Mouse (Mus musculus): Measurements from ENCODE around the gene Kcne2. TPM values are rescaled to one million over a fixed set of nuclear protein-coding genes. Genes with fewer than 3 reads are reported as not detected.
A peak's percentile ranks its signal among the peaks of the same experiment; 100 is the strongest.

Gene Kcne2
- polyA plus RNA-seq, 1 experiment from 2014 or later: 0.20 TPM

DNA sequence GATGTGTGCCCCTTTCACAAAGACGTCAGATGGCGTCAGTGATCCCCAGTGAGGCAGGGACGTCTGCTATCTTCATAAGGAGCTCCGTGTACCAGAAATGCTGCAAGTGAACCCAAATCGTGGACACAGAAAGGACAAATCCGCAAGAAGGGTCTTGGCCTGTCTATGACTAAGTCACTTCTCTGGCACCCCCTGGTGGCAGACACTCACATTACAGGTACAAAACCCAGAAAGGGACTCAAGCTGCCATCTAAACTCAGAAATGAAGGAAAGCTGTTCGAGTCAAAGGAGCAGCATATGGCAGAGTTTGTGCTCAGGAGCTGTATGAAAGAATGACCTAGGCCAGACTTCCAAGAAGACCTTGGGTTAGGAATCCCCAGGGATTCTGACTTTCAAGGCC lies 5.6 kb upstream of the Kcne2 start:
- H3K4me1 ChIP-seq (replicated peaks): peaks cover 15% of the 10 kb centered on the region
- no peaks in the 10 kb centered on the region for H3K9me3 ChIP-seq
- no peaks in the 10 kb centered on the region for H3K36me3 ChIP-seq
- WGBS: 11% methylated on average over 7 of the region's 7 CpGs
- H3K27ac ChIP-seq: no peak overlapping the region
- no peak for ATAC-seq (ENCODE audit: insufficient number of reproducible peaks, insufficient read depth, low FRiP score, low TSS enrichment, low read depth)
- no peak overlapping the region for H3K4me3 ChIP-seq (replicated peaks)
- no peak overlapping the region for H3K9ac ChIP-seq (replicated peaks)
- no peaks in the 10 kb centered on the region; the same call in 1 of the 2 replicates for H3K27me3 ChIP-seq
- H3K4me2 ChIP-seq: no peak overlapping the region

DNA sequence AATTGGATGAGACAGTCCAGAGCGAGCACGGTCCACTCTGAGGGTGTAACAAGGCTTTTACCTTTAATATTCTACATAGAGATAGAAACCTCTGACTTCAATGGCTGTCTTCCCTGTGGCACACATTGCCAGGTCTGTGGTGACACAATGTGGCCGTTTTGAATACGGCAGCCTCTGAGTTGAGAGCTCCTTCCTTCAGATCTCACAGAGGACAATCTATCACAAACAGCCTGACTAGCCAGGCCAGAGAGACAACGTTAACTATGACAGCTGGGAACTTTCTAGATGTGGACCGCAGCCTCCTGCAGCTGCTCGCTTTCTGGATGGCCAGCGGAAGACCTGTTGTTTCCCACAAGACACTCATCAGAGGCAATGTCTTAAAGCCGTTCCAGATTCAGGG lies 3.4 kb upstream of the Kcne2 start:
- Histone ChIP-seq H3K9ac (replicated peaks) (no peak overlapping the region), H3K4me1 (replicated peaks) (peaks cover 7% of the 10 kb centered on the region), H3K36me3 (no peaks in the 10 kb centered on the region), H3K27me3 (peaks cover 5% of the 10 kb centered on the region), H3K9me3 (no peaks in the 10 kb centered on the region), H3K27ac (no peak overlapping the region), H3K4me3 (replicated peaks) (no peak overlapping the region), H3K4me2 (no peak overlapping the region)
- WGBS: 86% methylated on average over 9 of the region's 9 CpGs
- no peak for ATAC-seq (ENCODE audit: insufficient number of reproducible peaks, insufficient read depth, low FRiP score, low TSS enrichment, low read depth)

DNA sequence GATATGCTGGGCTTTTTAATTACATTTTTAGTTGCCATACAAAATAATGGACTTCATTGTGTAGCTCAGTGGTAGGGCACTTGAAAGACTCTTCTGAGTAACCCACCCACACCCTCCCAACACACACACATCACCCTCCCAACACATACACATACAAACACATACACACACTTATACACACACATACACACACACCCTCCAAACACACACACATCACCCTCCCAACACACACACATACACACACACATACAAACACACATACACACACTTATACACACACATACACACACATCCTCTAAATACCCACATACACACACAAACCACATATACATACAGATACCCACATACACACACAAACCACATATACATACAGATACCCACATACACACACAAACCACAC lies 2.1 kb upstream of the Kcne2 start:
- no peak overlapping the region for H3K4me3 ChIP-seq (replicated peaks)
- no peaks in the 10 kb centered on the region for H3K9me3 ChIP-seq
- H3K4me1 ChIP-seq (replicated peaks): peaks cover 2% of the 10 kb centered on the region; the same call in 1 of the 2 replicates
- H3K4me2 ChIP-seq: no peak overlapping the region
- no peak for ATAC-seq (ENCODE audit: insufficient number of reproducible peaks, insufficient read depth, low FRiP score, low TSS enrichment, low read depth)
- H3K27me3 ChIP-seq: peaks cover 5% of the 10 kb centered on the region
- H3K27ac ChIP-seq: no peak overlapping the region
- no peak overlapping the region for H3K9ac ChIP-seq (replicated peaks)
- H3K36me3 ChIP-seq: no peaks in the 10 kb centered on the region

- ATAC-seq (ENCODE audit: insufficient number of reproducible peaks, insufficient read depth, low FRiP score, low TSS enrichment, low read depth): no peak
- Histone ChIP-seq H3K4me2 (no peak overlapping the region), H3K4me3 (replicated peaks) (no peak overlapping the region), H3K36me3 (no peaks in the 10 kb centered on the region), H3K27me3 (peaks cover 5% of the 10 kb centered on the region), H3K9me3 (no peaks in the 10 kb centered on the region), H3K9ac (replicated peaks) (no peak overlapping the region), H3K27ac (no peak overlapping the region), H3K4me1 (replicated peaks) (no peaks in the 10 kb centered on the region)
- WGBS: 71% methylated on average over 12 of the region's 12 CpGs
These were observed 2.2 kb downstream of the Kcne2 start for GRCm38 (mm10) chr16:92294267-92294970.

GRCm38 (mm10) chr16:92295328-92295727 lies 3.1 kb downstream of the Kcne2 start:
- Histone ChIP-seq H3K9ac (replicated peaks) (no peak overlapping the region), H3K27me3 (peaks cover 5% of the 10 kb centered on the region), H3K9me3 (no peaks in the 10 kb centered on the region), H3K4me3 (replicated peaks) (no peak overlapping the region), H3K4me1 (replicated peaks) (no peaks in the 10 kb centered on the region), H3K27ac (no peak overlapping the region), H3K4me2 (no peak overlapping the region), H3K36me3 (no peaks in the 10 kb centered on the region)
- WGBS: 85% methylated on average over 2 of the region's 2 CpGs
- no peak for ATAC-seq (ENCODE audit: insufficient number of reproducible peaks, insufficient read depth, low FRiP score, low TSS enrichment, low read depth)

GRCm38 (mm10) chr16:92300649-92301411 lies 8.6 kb downstream of the Kcne2 start, which contains the start of gene Smim11:
Gene Smim11, plus strand, starts transcription at chr16:92301286.
- Histone ChIP-seq H3K27me3 (no peaks in the 10 kb centered on the region), H3K36me3 (peaks cover 8% of the 10 kb centered on the region; the same call in 1 of the 2 replicates), H3K9me3 (no peaks in the 10 kb centered on the region), H3K4me3 (replicated peaks) (peak within 1 kb of the TSS; percentile 65), H3K9ac (replicated peaks) (peak within 1 kb of the TSS; percentile 70), H3K4me2 (peak within 1 kb of the TSS; percentile 71), H3K27ac (peak within 1 kb of the TSS; percentile 72), H3K4me1 (replicated peaks) (peaks cover 20% of the 10 kb centered on the region)
- 11% methylated on average over 32 of the region's 32 CpGs for WGBS
- ATAC-seq (ENCODE audit: insufficient number of reproducible peaks, insufficient read depth, low FRiP score, low TSS enrichment, low read depth): peak; percentile 92

- Histone ChIP-seq H3K4me2 (peak overlapping the region; percentile 71), H3K27me3 (no peaks in the 10 kb centered on the region), H3K36me3 (peaks cover 14% of the 10 kb centered on the region), H3K4me1 (replicated peaks) (peaks cover 20% of the 10 kb centered on the region), H3K9ac (replicated peaks) (peak overlapping the region; percentile 70), H3K4me3 (replicated peaks) (peak overlapping the region; percentile 65), H3K9me3 (no peaks in the 10 kb centered on the region), H3K27ac (peak overlapping the region; percentile 72)
- 0% methylated on average over 12 of the region's 12 CpGs for WGBS
- ATAC-seq (ENCODE audit: insufficient number of reproducible peaks, insufficient read depth, low FRiP score, low TSS enrichment, low read depth): peak; percentile 51; the same call in 1 of the 2 replicates
These were observed 9.2 kb downstream of the Kcne2 start for GRCm38 (mm10) chr16:92301412-92301806.

GRCm38 (mm10) chr16:92301989-92302388 lies 9.8 kb downstream of the Kcne2 start:
- H3K4me3 ChIP-seq (replicated peaks): peak overlapping the region; percentile 65
- H3K36me3 ChIP-seq: peaks cover 20% of the 10 kb centered on the region
- peak overlapping the region; percentile 70 for H3K9ac ChIP-seq (replicated peaks)
- H3K27me3 ChIP-seq: no peaks in the 10 kb centered on the region
- H3K9me3 ChIP-seq: no peaks in the 10 kb centered on the region
- peak overlapping the region; percentile 72 for H3K27ac ChIP-seq
- H3K4me2 ChIP-seq: peak overlapping the region; percentile 71
- ATAC-seq (ENCODE audit: insufficient number of reproducible peaks, insufficient read depth, low FRiP score, low TSS enrichment, low read depth): no peak
- 21% methylated on average over 5 of the region's 5 CpGs for WGBS
- H3K4me1 ChIP-seq (replicated peaks): peaks cover 20% of the 10 kb centered on the region

- H3K4me3 ChIP-seq (replicated peaks): peak overlapping the region; percentile 65; the same call in 1 of the 2 replicates
- no peaks in the 10 kb centered on the region for H3K9me3 ChIP-seq
- 41% methylated on average over 5 of the region's 5 CpGs for WGBS
- H3K27ac ChIP-seq: peak overlapping the region; percentile 72; the same call in 1 of the 2 replicates
- no peak for ATAC-seq (ENCODE audit: insufficient number of reproducible peaks, insufficient read depth, low FRiP score, low TSS enrichment, low read depth)
- peak overlapping the region; percentile 71 for H3K4me2 ChIP-seq
- peaks cover 25% of the 10 kb centered on the region for H3K36me3 ChIP-seq
- H3K4me1 ChIP-seq (replicated peaks): peaks cover 20% of the 10 kb centered on the region
- H3K9ac ChIP-seq (replicated peaks): no peak overlapping the region
- no peaks in the 10 kb centered on the region for H3K27me3 ChIP-seq
These were observed 10.3 kb downstream of the Kcne2 start for GRCm38 (mm10) chr16:92302506-92302905.

- Histone ChIP-seq H3K36me3 (peaks cover 40% of the 10 kb centered on the region), H3K9me3 (no peaks in the 10 kb centered on the region), H3K9ac (replicated peaks) (no peak overlapping the region), H3K27me3 (no peaks in the 10 kb centered on the region), H3K4me3 (replicated peaks) (no peak overlapping the region), H3K4me2 (no peak overlapping the region), H3K4me1 (replicated peaks) (peaks cover 29% of the 10 kb centered on the region), H3K27ac (no peak overlapping the region)
- no peak for ATAC-seq (ENCODE audit: insufficient number of reproducible peaks, insufficient read depth, low FRiP score, low TSS enrichment, low read depth)
- 92% methylated on average over 2 of the region's 2 CpGs for WGBS
These were observed 13.3 kb downstream of the Kcne2 start for GRCm38 (mm10) chr16:92305519-92305918.

- Histone ChIP-seq H3K4me1 (replicated peaks) (peaks cover 15% of the 10 kb centered on the region), H3K4me3 (replicated peaks) (no peak overlapping the region), H3K9ac (replicated peaks) (no peak overlapping the region), H3K4me2 (no peak overlapping the region), H3K27me3 (no peaks in the 10 kb centered on the region), H3K27ac (no peak overlapping the region), H3K9me3 (no peaks in the 10 kb centered on the region), H3K36me3 (peaks cover 64% of the 10 kb centered on the region)
- no peak for ATAC-seq (ENCODE audit: insufficient number of reproducible peaks, insufficient read depth, low FRiP score, low TSS enrichment, low read depth)
- 80% methylated on average over 3 of the region's 3 CpGs for WGBS
These were observed 15.8 kb downstream of the Kcne2 start for GRCm38 (mm10) chr16:92307947-92308346.
